Mouse (Mus musculus) splenic B cell, adult 2 months (primary cell): ENCODE results near the gene Ggact.

Experiments
- DNase-seq: peaks from one replicate; pipeline ENCODE4 v3.0.0-alpha.2; 2011; ENCODE audit warnings: low read depth, low spot score
- H3K27me3 ChIP-seq: 2 replicates; pipeline ENCODE4 v1.6.1; 2012; ENCODE audit warnings: mild to moderate bottlenecking, low read length, moderate library complexity, mixed read lengths; ENCODE audit not compliant: control insufficient read depth, poor library complexity, insufficient read depth, severe bottlenecking
- H3K36me3 ChIP-seq: 2 replicates; pipeline ENCODE4 v1.6.1; 2012; ENCODE audit warnings: mild to moderate bottlenecking, low read length, moderate library complexity, mixed read lengths; ENCODE audit not compliant: control insufficient read depth, poor library complexity, insufficient read depth, severe bottlenecking

The Ggact gene

DNA sequence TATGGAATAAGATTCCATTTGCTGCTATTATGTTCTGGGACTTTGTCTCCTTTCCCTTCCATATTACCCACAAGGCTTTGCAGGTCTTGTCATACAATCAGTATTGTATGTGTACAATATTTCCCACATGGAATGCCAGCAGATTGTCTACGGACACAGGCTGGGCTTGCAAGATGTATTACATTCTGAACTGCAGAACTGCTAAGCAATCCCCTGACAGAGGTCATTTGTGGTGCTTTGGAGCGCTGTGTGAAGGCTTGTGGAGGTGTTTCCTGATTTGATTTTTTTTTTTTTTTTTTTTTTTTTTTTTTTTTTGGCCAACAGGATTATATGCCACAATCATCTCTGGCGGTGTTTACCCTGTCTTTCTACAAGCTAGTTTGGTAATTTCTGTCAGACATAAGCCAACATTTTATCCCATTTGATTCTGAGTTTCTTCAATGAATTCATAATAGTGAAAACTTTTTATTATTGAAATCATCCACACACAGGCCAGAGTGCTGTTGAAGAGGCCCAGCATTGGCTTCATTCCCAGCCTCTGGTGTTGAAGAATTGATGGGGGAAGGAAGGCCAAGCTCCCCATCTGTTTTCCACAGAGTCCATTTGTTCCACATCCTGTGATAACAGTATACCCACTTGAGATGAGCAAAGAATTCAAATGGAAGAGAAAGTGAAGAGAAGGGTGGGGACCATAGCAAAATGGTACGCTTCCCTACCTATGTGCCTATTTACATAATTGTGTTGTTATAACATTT lies 45.8 kb downstream of the Ggact start:
- DNase-seq = no peak
- H3K36me3 ChIP-seq = no peaks in the 10 kb centered on the region
- no peaks in the 10 kb centered on the region for H3K27me3 ChIP-seq

DNA sequence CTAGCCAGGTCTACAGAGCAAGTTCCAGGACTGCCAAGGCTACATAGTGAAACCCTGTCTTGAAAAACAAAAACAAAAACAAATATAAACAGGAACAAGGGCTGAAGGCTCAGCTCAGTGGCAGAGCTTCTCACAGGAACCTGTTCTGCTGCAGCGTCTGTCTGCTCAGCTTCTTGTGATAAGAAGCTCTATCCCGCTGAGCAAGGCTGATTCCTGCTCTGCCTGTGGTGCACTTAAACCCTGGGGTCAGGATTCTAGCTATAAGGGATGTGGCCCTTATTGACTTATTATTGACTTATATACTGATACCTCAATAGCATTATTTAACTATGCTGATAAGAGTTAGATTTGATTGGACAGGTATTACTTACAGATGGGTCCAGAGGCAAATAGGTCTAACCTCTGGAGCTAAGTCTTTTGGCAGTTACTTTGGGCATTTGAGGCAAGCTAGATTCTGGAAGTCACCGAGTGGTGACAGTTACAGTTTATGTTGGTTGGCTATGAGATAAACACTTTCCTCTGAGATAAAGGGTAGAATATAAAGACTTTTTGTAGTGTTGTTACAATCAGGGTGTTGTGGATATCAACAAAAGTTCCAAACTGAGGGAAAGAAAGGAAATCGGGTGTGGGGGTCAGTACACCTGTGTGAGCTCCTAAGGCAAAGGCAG lies 48.0 kb downstream of the Ggact start:
- no peaks in the 10 kb centered on the region for H3K36me3 ChIP-seq
- no peak for DNase-seq
- no peaks in the 10 kb centered on the region for H3K27me3 ChIP-seq

- DNase-seq = no peak
- no peaks in the 10 kb centered on the region for H3K27me3 ChIP-seq
- no peaks in the 10 kb centered on the region for H3K36me3 ChIP-seq
Observed at GRCm38 (mm10) chr14:122862623-122863022, 50.9 kb downstream of the Ggact start.

GRCm38 (mm10) chr14:122859792-122860191 lies 53.8 kb downstream of the Ggact start:
- DNase-seq = no peak
- Histone ChIP-seq H3K36me3 (no peaks in the 10 kb centered on the region), H3K27me3 (no peaks in the 10 kb centered on the region)

GRCm38 (mm10) chr14:122852506-122853057 lies 61.0 kb downstream of the Ggact start:
- H3K36me3 ChIP-seq = no peaks in the 10 kb centered on the region
- H3K27me3 ChIP-seq = no peaks in the 10 kb centered on the region
- no peak for DNase-seq

GRCm38 (mm10) chr14:122837018-122837417 lies 76.5 kb downstream of the Ggact start:
- DNase-seq = no peak
- no peaks in the 10 kb centered on the region for H3K36me3 ChIP-seq
- H3K27me3 ChIP-seq = no peaks in the 10 kb centered on the region

DNA sequence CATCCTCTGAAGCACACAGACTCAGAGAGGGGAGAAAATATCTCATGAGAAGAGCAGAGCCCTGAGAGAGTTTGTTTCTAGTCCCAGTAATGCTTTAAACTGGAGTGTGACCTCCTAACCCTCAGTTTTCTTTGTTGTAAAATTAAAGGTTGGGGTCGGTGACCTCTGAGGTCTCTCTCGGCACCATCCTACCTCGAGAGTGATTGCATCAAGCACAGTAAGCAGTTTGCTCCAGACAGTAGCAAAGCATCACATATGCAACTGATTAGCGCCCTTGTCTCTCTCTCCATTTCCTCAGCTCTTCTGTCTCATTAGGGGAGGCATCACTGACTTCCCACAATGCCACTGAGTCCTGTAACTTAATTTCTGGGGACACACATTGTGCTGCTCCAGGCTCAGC lies 77.3 kb downstream of the Ggact start:
- H3K27me3 ChIP-seq = no peaks in the 10 kb centered on the region
- DNase-seq = no peak
- no peaks in the 10 kb centered on the region for H3K36me3 ChIP-seq

DNA sequence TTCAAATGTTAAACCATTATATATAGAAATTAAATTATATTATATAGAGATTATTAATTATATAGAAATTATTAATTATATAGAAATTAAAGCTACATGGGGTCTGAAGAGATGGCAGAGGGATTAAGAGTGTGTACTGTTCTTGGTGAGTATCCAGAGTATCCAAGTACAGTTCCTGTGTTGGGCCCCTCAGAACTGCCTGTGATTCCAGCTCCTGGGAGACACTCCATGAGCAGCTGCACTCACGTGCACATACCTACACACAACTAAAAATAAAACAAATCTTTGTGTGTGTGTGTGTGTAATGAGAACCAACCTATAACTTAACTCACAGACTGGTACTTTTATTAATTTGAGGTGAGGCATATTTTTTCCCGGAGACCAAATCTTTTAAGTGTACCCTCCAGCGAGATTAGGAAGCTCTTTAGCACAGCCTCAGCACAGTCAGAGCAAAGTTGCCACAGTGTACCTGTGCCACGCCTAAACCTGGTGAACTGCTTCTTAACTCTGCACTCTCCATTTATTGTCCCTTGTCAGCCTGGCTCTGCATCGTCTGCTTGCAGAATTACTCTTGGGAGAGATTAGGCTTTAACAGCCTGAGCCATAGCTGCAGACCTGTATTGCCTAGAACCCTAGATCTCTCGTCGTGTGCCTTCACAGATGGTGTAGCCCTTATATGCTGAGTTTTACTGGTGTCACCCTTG lies 77.9 kb downstream of the Ggact start:
- DNase-seq = no peak
- Histone ChIP-seq H3K27me3 (no peaks in the 10 kb centered on the region), H3K36me3 (no peaks in the 10 kb centered on the region)

- H3K27me3 ChIP-seq = no peaks in the 10 kb centered on the region
- no peak for DNase-seq
- H3K36me3 ChIP-seq = no peaks in the 10 kb centered on the region
Observed at GRCm38 (mm10) chr14:122834753-122835152, 78.8 kb downstream of the Ggact start.

GRCm38 (mm10) chr14:122833666-122834065 lies 79.9 kb downstream of the Ggact start:
- no peak for DNase-seq
- H3K36me3 ChIP-seq = no peaks in the 10 kb centered on the region
- H3K27me3 ChIP-seq = no peaks in the 10 kb centered on the region

- Histone ChIP-seq H3K27me3 (no peaks in the 10 kb centered on the region), H3K36me3 (no peaks in the 10 kb centered on the region)
- no peak for DNase-seq
Observed at GRCm38 (mm10) chr14:122830433-122830832, 83.1 kb downstream of the Ggact start.

GRCm38 (mm10) chr14:122825464-122825863 lies 88.1 kb downstream of the Ggact start:
- H3K27me3 ChIP-seq = no peaks in the 10 kb centered on the region

DNA sequence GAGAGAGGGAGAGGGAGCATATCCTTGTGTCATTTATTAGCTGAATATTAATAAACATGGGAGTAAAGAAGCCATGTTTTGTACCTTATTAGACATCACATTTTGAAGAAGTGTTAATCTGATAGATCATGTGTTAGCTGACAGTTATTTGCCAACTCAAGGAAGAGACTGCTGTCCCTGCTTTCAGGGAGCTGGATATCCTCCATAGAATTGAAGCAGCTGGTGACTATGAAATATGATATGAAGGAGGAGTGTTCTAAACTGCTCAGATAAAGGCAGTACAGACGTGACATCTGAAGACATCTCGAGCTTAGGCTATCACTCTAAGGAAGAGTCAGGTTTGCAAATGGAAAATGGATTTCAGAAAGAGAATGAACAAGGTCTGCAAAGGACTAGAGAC lies 89.8 kb downstream of the Ggact start:
- DNase-seq = no peak
- no peaks in the 10 kb centered on the region for H3K36me3 ChIP-seq
- H3K27me3 ChIP-seq = no peaks in the 10 kb centered on the region

More at GRCm38 (mm10) chr14:122825464-122825863, 88.1 kb downstream of the Ggact start:
- no peaks in the 10 kb centered on the region for H3K36me3 ChIP-seq
- DNase-seq = no peak

DNA sequence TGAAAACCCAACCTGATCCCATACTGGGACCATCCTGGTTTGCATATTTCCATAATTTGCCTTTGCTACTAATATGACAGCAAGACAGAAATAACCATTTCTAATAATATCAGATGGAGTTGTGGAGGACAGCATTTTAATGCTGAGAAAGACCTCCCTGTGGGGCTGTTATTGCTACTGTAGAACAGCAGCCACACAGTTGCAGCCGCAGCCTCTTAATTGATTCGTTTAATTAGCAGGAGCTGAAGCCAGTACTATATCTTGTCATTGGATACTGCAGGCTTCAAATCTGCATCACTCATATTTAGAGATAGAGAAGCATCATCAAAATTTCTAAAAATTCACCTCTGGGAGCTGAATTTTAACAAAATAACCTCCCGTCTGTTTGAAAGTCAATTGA lies 92.6 kb downstream of the Ggact start:
- H3K27me3 ChIP-seq = no peaks in the 10 kb centered on the region
- no peaks in the 10 kb centered on the region for H3K36me3 ChIP-seq
- DNase-seq = no peak

- no peak for DNase-seq
- Histone ChIP-seq H3K27me3 (no peaks in the 10 kb centered on the region), H3K36me3 (no peaks in the 10 kb centered on the region)
Observed at GRCm38 (mm10) chr14:122800296-122800695, 113.3 kb downstream of the Ggact start.
